Mouse (Mus musculus): ENCODE results near the gene Olfr288.

Olfr288 gene

GRCm38 (mm10) chr15:98195442-98195841 is at the start of gene Olfr288:
Olfr288 (minus strand) TSS chr15:98195542.
- DNase-seq = no peak

GRCm38 (mm10) chr15:98235442-98235841 is 40.1 kb upstream of the Olfr288 start:
- no peak for DNase-seq

GRCm38 (mm10) chr15:98234350-98234749 is 39.0 kb upstream of the Olfr288 start, which contains the start of gene Olfr286:
Olfr286 (minus strand) TSS chr15:98234450.
- DNase-seq = no peak

GRCm38 (mm10) chr15:98226096-98226495 is 30.8 kb upstream of the Olfr288 start:
- no peak for DNase-seq

- no peak for DNase-seq
Measured at GRCm38 (mm10) chr15:98225610-98226009, 30.3 kb upstream of the Olfr288 start.

- no peak for DNase-seq
Measured at GRCm38 (mm10) chr15:98222377-98222776, 27.0 kb upstream of the Olfr288 start.

GRCm38 (mm10) chr15:98220877-98221276 is 25.5 kb upstream of the Olfr288 start, which contains the start of the genes Gm44579 and Olfr287:
Gm44579 (minus strand) TSS chr15:98220977.
Olfr287 (minus strand) TSS chr15:98221056.
- DNase-seq = peak; percentile 19

- DNase-seq = no peak
Measured at GRCm38 (mm10) chr15:98214130-98214529, 18.8 kb upstream of the Olfr288 start.

- no peak for DNase-seq
Measured at GRCm38 (mm10) chr15:98213336-98213870, 18.1 kb upstream of the Olfr288 start.

- no peak for DNase-seq
Measured at GRCm38 (mm10) chr15:98209676-98210075, 14.3 kb upstream of the Olfr288 start.

GRCm38 (mm10) chr15:98184456-98184855 is 10.9 kb downstream of the Olfr288 start:
- no peak for DNase-seq

- DNase-seq = no peak
Measured at GRCm38 (mm10) chr15:98181856-98182570, 13.3 kb downstream of the Olfr288 start.

- peak; percentile 93 for DNase-seq
Measured at GRCm38 (mm10) chr15:98181132-98181711, 14.1 kb downstream of the Olfr288 start.

- no peak for DNase-seq
Measured at GRCm38 (mm10) chr15:98180567-98181131, 14.7 kb downstream of the Olfr288 start.

GRCm38 (mm10) chr15:98177320-98177719 is 18.0 kb downstream of the Olfr288 start:
- DNase-seq = no peak

- peak; percentile 88 for DNase-seq
Measured at GRCm38 (mm10) chr15:98173821-98174220, 21.5 kb downstream of the Olfr288 start.

- no peak for DNase-seq
Measured at GRCm38 (mm10) chr15:98172113-98172512, 23.2 kb downstream of the Olfr288 start.

GRCm38 (mm10) chr15:98170917-98171316 is 24.4 kb downstream of the Olfr288 start:
- no peak for DNase-seq

- peak; percentile 69 for DNase-seq
Measured at GRCm38 (mm10) chr15:98170365-98170764, 25.0 kb downstream of the Olfr288 start.

- DNase-seq = no peak
Measured at GRCm38 (mm10) chr15:98168622-98169004, 26.7 kb downstream of the Olfr288 start.

GRCm38 (mm10) chr15:98167645-98168621 is 27.4 kb downstream of the Olfr288 start:
- DNase-seq = peak; percentile 93

- DNase-seq = no peak
Measured at GRCm38 (mm10) chr15:98166963-98167644, 28.2 kb downstream of the Olfr288 start, which contains the start of gene Ccdc184. Ccdc184 (plus strand) TSS chr15:98167158.

Data from layer of hippocampus, adult 9-11 months (tissue).